8 mouse cellular contexts compared by ENCODE assay signal in genomic region chr11:76120407-76120901, GRCm38 (mm10). TPM values are rescaled to one million over a fixed set of nuclear protein-coding genes. Genes with fewer than 3 reads are reported as not detected.
DNase-seq lines count a peak whose midpoint lies in the region; ATAC-seq lines count a peak whose summit lies in the region.

No protein-coding gene starts in this region.

- ATAC-seq in intestine, embryonic 14.5 days (replicated peaks; ENCODE audit: low FRiP score, low TSS enrichment, low read depth), result peak; percentile 76
- ATAC-seq in limb, embryonic 12.5 days (ENCODE audit: insufficient number of reproducible peaks, insufficient read depth, low FRiP score, low TSS enrichment, low read depth), result peak; percentile 56; the same call in 1 of the 2 replicates
- ATAC-seq in liver, embryonic 12.5 days, result no peak

- H3K9me3 ChIP-seq in intestine, embryonic 14.5 days (ENCODE audit: control insufficient read depth, low read length), result no peaks in the 10 kb centered on the region
- H3K9me3 ChIP-seq in limb, embryonic 12.5 days, result no peaks in the 10 kb centered on the region
- no peaks in the 10 kb centered on the region for H3K9me3 ChIP-seq in liver, embryonic 12.5 days (replicated peaks)

- no peaks in the 10 kb centered on the region for H3K27me3 ChIP-seq in intestine, embryonic 14.5 days (replicated peaks; ENCODE audit: control insufficient read depth, insufficient read depth, low read length)
- H3K27me3 ChIP-seq in limb, embryonic 12.5 days, result no peaks in the 10 kb centered on the region
- no peaks in the 10 kb centered on the region for H3K27me3 ChIP-seq in liver, embryonic 12.5 days (replicated peaks)

- 18% methylated on average over 10 of the region's 10 CpGs for WGBS in intestine, embryonic 14.5 days
- WGBS in limb, embryonic 12.5 days, result 46% methylated on average over 10 of the region's 10 CpGs
- 73% methylated on average over 10 of the region's 10 CpGs for WGBS in liver, embryonic 12.5 days (ENCODE audit: insufficient replicate concordance)

- H3K4me2 ChIP-seq in intestine, embryonic 14.5 days (ENCODE audit: low read length), result no peak overlapping the region
- no peak overlapping the region for H3K4me2 ChIP-seq in limb, embryonic 12.5 days
- H3K4me2 ChIP-seq in liver, embryonic 12.5 days, result no peak overlapping the region

- no peak overlapping the region for H3K4me3 ChIP-seq in intestine, embryonic 14.5 days (ENCODE audit: low read depth, low read length)
- no peak overlapping the region for H3K4me3 ChIP-seq in limb, embryonic 12.5 days (replicated peaks)
- no peak overlapping the region for H3K4me3 ChIP-seq in liver, embryonic 12.5 days

- H3K27ac ChIP-seq in intestine, embryonic 14.5 days (ENCODE audit: low read depth), result peak overlapping the region; percentile 75
- H3K27ac ChIP-seq in limb, embryonic 12.5 days, result peak overlapping the region; percentile 56
- no peak overlapping the region for H3K27ac ChIP-seq in liver, embryonic 12.5 days

- peaks cover 23% of the 10 kb centered on the region for H3K36me3 ChIP-seq in intestine, embryonic 14.5 days (ENCODE audit: control insufficient read depth, insufficient read depth, low read length)
- H3K36me3 ChIP-seq in limb, embryonic 12.5 days, result peaks cover 37% of the 10 kb centered on the region
- peaks cover 42% of the 10 kb centered on the region for H3K36me3 ChIP-seq in liver, embryonic 12.5 days

- H3K9ac ChIP-seq in intestine, embryonic 14.5 days (ENCODE audit: low read length), result no peak overlapping the region
- H3K9ac ChIP-seq in limb, embryonic 12.5 days (replicated peaks), result no peak overlapping the region
- H3K9ac ChIP-seq in liver, embryonic 12.5 days, result no peak overlapping the region

- peaks cover 22% of the 10 kb centered on the region for H3K4me1 ChIP-seq in intestine, embryonic 14.5 days (replicated peaks; ENCODE audit: control insufficient read depth, insufficient read depth, low read length)
- peaks cover 7% of the 10 kb centered on the region for H3K4me1 ChIP-seq in limb, embryonic 12.5 days (replicated peaks)
- H3K4me1 ChIP-seq in liver, embryonic 12.5 days, result no peaks in the 10 kb centered on the region

- peak; percentile 26 for DNase-seq in right cerebral cortex, adult 18-20 months
- no peak for DNase-seq in right cerebral cortex, postnatal 4 days
- DNase-seq in intestine, embryonic 14.5 days (ENCODE audit: low spot score), result peak; percentile 66
- no peak for DNase-seq in spleen, postnatal 36 days (ENCODE audit: low spot score in 2 of 2)
- no peak for DNase-seq in adrenal gland, adult 8-10 months
- DNase-seq in B cell, adult 2 months, result no peak

RNA-seq across cellular contexts. Expression of gene Vps53, which starts 59.0 kb away (rescaled TPM):
- polyA plus RNA-seq in intestine, embryonic 14.5 days (2014; fragmentation: Nextera tagmentation; extraction: Ambion mirVana), result 42.5 and 45.7 TPM in 2 replicates
- 39.1 and 43.4 TPM in 2 replicates for polyA plus RNA-seq in limb, embryonic 12.5 days (2016; fragmentation: Nextera tagmentation; extraction: Ambion mirVana)
- total RNA-seq in adrenal gland, adult 8-10 months (2022), result 10 to 100 TPM; 53.9 to 64.1 (median 55.8) TPM
- 21.2 and 22.9 TPM in 2 replicates for polyA plus RNA-seq in liver, embryonic 12.5 days (2016; fragmentation: Nextera tagmentation; extraction: Ambion mirVana)

RNA-seq across cellular contexts. Expression of gene Fam57a, which starts 59.0 kb away (rescaled TPM):
- polyA plus RNA-seq in intestine, embryonic 14.5 days (2014; fragmentation: Nextera tagmentation; extraction: Ambion mirVana), result 114 and 117 TPM in 2 replicates
- polyA plus RNA-seq in limb, embryonic 12.5 days (2016; fragmentation: Nextera tagmentation; extraction: Ambion mirVana), result 24.2 and 26.6 TPM in 2 replicates
- total RNA-seq in adrenal gland, adult 8-10 months (2022), result 1 to 10 TPM; 4.4 to 7.7 (median 5.7) TPM
- 7.7 and 8.4 TPM in 2 replicates for polyA plus RNA-seq in liver, embryonic 12.5 days (2016; fragmentation: Nextera tagmentation; extraction: Ambion mirVana)

Comparison
In these comparisons a context has a peak if more than half of its experiments do, and no peak if none do; other contexts are left out.
1. DNase-seq: peak in right cerebral cortex, adult 18-20 months (single experiment) and intestine, embryonic 14.5 days (single experiment); none in right cerebral cortex, postnatal 4 days (single experiment), spleen, postnatal 36 days (0 of 2), adrenal gland, adult 8-10 months (single experiment) and B cell, adult 2 months (0 of 2).